Mouse (Mus musculus) lung, embryonic 16.5 days (tissue): ENCODE measurements at regions not wholly inside any gene's neighbourhood (a gene's known extent, or its start where the extent isn't known, plus 50 kb on each side); places are given as distances from the start of the nearest gene placed in this dataset.

ENCODE experiments used
- ATAC-seq: fragments of 200-750 bp; cut with Nextera tagmentation; 2 replicates; pipeline ENCODE4 v1.8.0; 2017; ENCODE audit warnings: low read depth, mild to moderate bottlenecking, moderate library complexity
- H3K27ac ChIP-seq: fragments of 300-500 bp; sonication (generic); 2 replicates; pipeline ENCODE4 v1.5.1; 2014; ENCODE audit warnings: mild to moderate bottlenecking, control low read depth, low read length
- H3K27me3 ChIP-seq: fragments of 300-500 bp; sonication (generic); 2 replicates; pipeline ENCODE4 v1.6.1; 2014; ENCODE audit warnings: low read depth, low read length, mixed read lengths; ENCODE audit not compliant: control insufficient read depth, insufficient read depth
- H3K36me3 ChIP-seq: fragments of 300-500 bp; sonication (generic); 2 replicates; pipeline ENCODE4 v1.6.1; 2014; ENCODE audit warnings: low read length; ENCODE audit not compliant: control insufficient read depth, insufficient read depth
- H3K4me1 ChIP-seq: fragments of 300-500 bp; sonication (generic); replicated peaks from 2 replicates; pipeline ENCODE4 v1.6.1; 2014; ENCODE audit warnings: low read length, mixed read lengths; ENCODE audit not compliant: control insufficient read depth, insufficient read depth
- H3K4me2 ChIP-seq: fragments of 300-500 bp; sonication (generic); 2 replicates; pipeline ENCODE4 v1.6.1; 2014; ENCODE audit warnings: low read depth, low read length, control low read depth
- H3K4me3 ChIP-seq: fragments of 300-500 bp; sonication (generic); 2 replicates; pipeline ENCODE4 v1.5.1; 2014; ENCODE audit warnings: mild to moderate bottlenecking, low read length, control low read depth
- H3K9ac ChIP-seq: fragments of 300-500 bp; sonication (generic); 2 replicates; pipeline ENCODE4 v1.6.1; 2014; ENCODE audit warnings: low read length, control low read depth
- H3K9me3 ChIP-seq: fragments of 300-500 bp; sonication (generic); 2 replicates; pipeline ENCODE4 v1.6.1; 2016; ENCODE audit warnings: low read length; ENCODE audit not compliant: control insufficient read depth
- WGBS: fragments of 180-500 bp; shearing (Covaris S2); extraction: QIAGEN DNeasy Blood & Tissue Kit; methylation state at CpG from one replicate; pipeline ENCODE4 v1.1.7; 2014; 5-methylcytosine and 5-hydroxymethylcytosine counted together

DNA sequence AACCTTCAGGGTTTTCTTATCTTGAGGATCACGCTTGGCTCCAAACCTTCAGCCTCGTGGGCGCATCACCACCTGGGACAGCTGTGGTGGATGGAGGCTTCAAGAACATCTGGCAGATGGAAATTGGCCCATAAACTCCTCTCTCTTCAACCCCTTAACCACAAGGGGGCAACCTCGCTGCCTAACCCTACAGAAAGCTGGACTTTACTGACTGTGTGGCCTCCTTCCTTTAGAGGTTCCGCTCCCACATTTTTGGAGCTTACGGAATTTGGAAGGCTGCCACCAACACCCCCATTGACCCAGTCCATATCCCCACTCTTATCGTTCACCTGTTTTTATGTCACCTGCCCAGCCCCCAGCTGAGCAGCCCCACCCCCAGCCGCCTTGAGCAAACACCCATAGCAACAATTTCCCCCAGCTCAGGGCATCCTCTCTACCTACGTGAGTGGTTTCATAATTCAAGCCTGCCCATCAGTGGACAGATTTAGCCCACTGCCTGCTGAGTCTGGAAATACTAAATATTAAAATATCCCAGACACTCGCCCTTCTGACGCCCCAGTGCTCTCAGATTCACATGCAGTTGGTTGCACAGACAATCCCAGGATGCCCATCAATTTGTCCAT is 167.0 kb upstream of the Slc22a22 start:
- ATAC-seq, result 0 out of 2 replicates have a peak, but pooled peaks have one; percentile 26
- 45% methylated on average over 11 of the region's 11 CpGs for WGBS
- H3K27me3 ChIP-seq, result no peaks in the 10 kb centered on the region
- H3K4me2 ChIP-seq, result no peak overlapping the region
- no peak overlapping the region for H3K9ac ChIP-seq
- no peak overlapping the region for H3K4me3 ChIP-seq
- H3K9me3 ChIP-seq, result no peaks in the 10 kb centered on the region
- H3K4me1 ChIP-seq, result no peaks in the 10 kb centered on the region
- H3K36me3 ChIP-seq, result no peaks in the 10 kb centered on the region
- no peak overlapping the region for H3K27ac ChIP-seq

DNA sequence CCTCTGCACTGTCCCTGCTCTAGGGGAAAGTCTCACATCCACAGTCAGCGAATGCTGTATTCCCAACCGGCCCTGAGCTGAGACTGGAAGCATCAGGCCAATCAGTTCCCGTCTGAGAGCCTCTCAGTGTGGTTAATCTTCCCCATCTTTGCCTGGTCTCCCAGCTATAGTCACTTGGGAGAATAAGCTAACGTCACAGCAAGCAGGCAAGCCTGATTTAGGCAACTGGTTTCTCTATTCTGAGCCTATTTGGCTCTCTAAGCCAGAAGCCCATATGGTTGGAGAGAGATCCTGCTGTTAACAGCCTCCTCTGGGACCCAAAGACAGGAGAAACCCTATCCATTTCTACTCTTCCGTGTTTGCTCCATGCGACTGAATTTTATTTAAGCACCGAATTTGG is 161.7 kb upstream of the Slc22a22 start:
- Histone ChIP-seq H3K4me2 (no peak overlapping the region), H3K27ac (no peak overlapping the region), H3K36me3 (no peaks in the 10 kb centered on the region), H3K4me3 (no peak overlapping the region), H3K4me1 (no peaks in the 10 kb centered on the region), H3K9me3 (no peaks in the 10 kb centered on the region), H3K27me3 (no peaks in the 10 kb centered on the region), H3K9ac (no peak overlapping the region)
- WGBS, result 64% methylated on average over 7 of the region's 7 CpGs
- no peak for ATAC-seq

DNA sequence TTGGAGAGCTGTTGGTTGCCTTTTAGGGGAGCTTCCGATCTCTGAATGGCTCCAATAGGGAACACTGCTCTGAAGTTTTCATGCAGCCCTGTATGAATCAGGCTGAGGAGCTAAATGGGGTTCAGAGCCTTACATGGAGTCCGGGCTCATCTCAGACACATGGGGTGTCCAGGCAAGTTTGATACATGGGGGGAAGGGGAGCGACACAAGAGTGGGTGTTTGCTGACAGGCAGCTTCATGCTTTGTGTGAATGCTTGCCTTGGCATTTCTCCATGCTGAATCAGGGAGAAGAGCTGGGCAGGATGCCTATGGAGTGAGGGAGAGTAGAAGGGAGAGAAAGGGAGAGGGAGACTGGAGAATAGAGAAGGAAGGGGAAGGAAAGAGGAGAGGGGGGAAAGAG is 155.6 kb upstream of the Slc22a22 start:
- peak; percentile 59; the same call in 1 of the 2 replicates for ATAC-seq
- H3K4me1 ChIP-seq, result no peaks in the 10 kb centered on the region
- H3K36me3 ChIP-seq, result no peaks in the 10 kb centered on the region
- 62% methylated on average over 3 of the region's 3 CpGs for WGBS
- H3K27me3 ChIP-seq, result no peaks in the 10 kb centered on the region
- no peak overlapping the region for H3K9ac ChIP-seq
- no peak overlapping the region for H3K4me3 ChIP-seq
- H3K4me2 ChIP-seq, result no peak overlapping the region
- no peak overlapping the region for H3K27ac ChIP-seq
- H3K9me3 ChIP-seq, result no peaks in the 10 kb centered on the region

DNA sequence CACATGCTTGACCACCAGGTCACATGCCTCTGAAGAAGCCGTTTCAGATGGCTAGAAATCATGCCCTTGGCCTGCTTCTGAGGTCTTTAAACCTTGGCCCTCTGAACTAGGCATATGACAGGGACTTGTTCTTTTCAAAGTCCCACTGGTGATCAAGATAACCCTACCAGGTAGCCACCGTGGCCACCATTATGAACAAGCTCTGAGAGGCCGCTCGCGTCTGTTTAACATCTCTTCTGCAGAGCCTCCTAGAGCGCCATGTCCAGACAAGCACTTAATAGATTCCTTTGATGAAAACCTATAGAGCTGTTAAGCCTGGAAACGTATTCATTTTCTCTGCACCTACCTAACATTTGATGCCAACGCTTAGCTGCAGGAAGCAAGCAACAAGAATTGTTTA is 155.1 kb upstream of the Slc22a22 start:
- Histone ChIP-seq H3K27me3 (no peaks in the 10 kb centered on the region), H3K4me2 (no peak overlapping the region), H3K27ac (no peak overlapping the region), H3K9me3 (no peaks in the 10 kb centered on the region), H3K9ac (no peak overlapping the region), H3K4me1 (no peaks in the 10 kb centered on the region), H3K36me3 (no peaks in the 10 kb centered on the region), H3K4me3 (no peak overlapping the region)
- WGBS, result 83% methylated on average over 8 of the region's 8 CpGs
- no peak for ATAC-seq

DNA sequence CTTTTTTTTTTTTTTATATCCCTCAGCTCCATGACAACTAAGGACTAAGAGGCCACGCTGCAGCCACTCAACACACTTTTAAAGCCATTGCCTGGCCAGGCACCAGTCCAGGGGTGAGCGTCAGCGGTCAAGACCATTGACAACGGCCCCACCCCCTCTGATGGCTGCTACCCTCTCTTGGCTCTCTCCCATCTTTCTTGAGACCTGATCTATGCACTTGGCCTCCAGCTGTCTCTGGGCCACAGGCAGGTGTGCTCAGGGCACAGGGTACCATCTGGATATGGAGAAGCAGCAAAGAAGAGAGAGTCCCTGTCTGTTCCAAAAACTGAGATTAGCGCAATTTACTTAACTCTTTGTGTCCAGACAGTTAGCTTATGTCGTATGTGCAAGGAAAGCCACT is 141.0 kb upstream of the Slc22a22 start:
- Histone ChIP-seq H3K4me1 (no peaks in the 10 kb centered on the region), H3K27me3 (no peaks in the 10 kb centered on the region), H3K27ac (no peak overlapping the region), H3K9me3 (no peaks in the 10 kb centered on the region), H3K4me2 (no peak overlapping the region), H3K9ac (no peak overlapping the region), H3K4me3 (no peak overlapping the region), H3K36me3 (no peaks in the 10 kb centered on the region)
- no peak for ATAC-seq
- 71% methylated on average over 6 of the region's 6 CpGs for WGBS

DNA sequence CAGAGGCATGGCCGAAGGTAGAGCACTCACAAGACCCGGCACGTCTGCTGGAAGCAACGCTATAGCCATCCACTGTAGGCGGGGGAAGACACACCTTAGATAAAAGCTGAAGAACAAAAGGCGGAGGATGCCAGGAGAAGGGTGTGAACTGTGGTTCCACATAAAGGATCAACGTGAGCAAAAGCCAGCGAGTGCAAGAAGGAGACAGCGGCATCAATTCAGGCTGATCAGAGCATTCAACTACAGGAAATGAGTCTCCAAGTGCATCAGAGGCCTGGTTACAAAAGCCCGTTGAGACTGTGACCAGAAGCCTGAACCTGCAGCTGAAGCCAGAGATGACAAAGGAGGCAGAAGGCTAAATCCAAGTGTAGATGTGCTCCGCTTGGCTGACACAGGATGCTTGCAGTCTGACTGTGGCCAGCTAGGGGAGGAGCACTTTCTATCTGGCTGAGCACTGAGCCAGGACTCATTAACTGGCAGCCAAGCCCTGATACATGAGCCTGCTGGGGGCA is 139.5 kb upstream of the Slc22a22 start:
- H3K9me3 ChIP-seq, result no peaks in the 10 kb centered on the region
- no peak overlapping the region for H3K4me3 ChIP-seq
- no peak overlapping the region for H3K27ac ChIP-seq
- H3K9ac ChIP-seq, result no peak overlapping the region
- 55% methylated on average over 11 of the region's 11 CpGs for WGBS
- no peaks in the 10 kb centered on the region for H3K4me1 ChIP-seq
- H3K36me3 ChIP-seq, result no peaks in the 10 kb centered on the region
- H3K27me3 ChIP-seq, result no peaks in the 10 kb centered on the region
- no peak overlapping the region for H3K4me2 ChIP-seq
- no peak for ATAC-seq

GRCm38 (mm10) chr15:57610006-57610405 is 132.6 kb upstream of the Slc22a22 start:
- Histone ChIP-seq H3K4me1 (no peaks in the 10 kb centered on the region), H3K4me2 (no peak overlapping the region), H3K27me3 (no peaks in the 10 kb centered on the region), H3K36me3 (no peaks in the 10 kb centered on the region), H3K27ac (no peak overlapping the region), H3K4me3 (no peak overlapping the region), H3K9me3 (no peaks in the 10 kb centered on the region), H3K9ac (no peak overlapping the region)
- 87% methylated on average over 2 of the region's 2 CpGs for WGBS
- ATAC-seq, result no peak

- H3K36me3 ChIP-seq, result no peaks in the 10 kb centered on the region
- no peaks in the 10 kb centered on the region for H3K4me1 ChIP-seq
- H3K27ac ChIP-seq, result no peak overlapping the region
- H3K4me3 ChIP-seq, result no peak overlapping the region
- H3K27me3 ChIP-seq, result no peaks in the 10 kb centered on the region
- H3K9ac ChIP-seq, result no peak overlapping the region
- H3K9me3 ChIP-seq, result no peaks in the 10 kb centered on the region
- no peak for ATAC-seq
- 79% methylated on average over 3 of the region's 3 CpGs for WGBS
- no peak overlapping the region for H3K4me2 ChIP-seq
These were observed 131.1 kb upstream of the Slc22a22 start for GRCm38 (mm10) chr15:57608519-57608918.

GRCm38 (mm10) chr15:57600562-57600961 is 123.1 kb upstream of the Slc22a22 start:
- H3K4me3 ChIP-seq, result no peak overlapping the region
- H3K9ac ChIP-seq, result no peak overlapping the region
- peak; percentile 54 for ATAC-seq
- no peaks in the 10 kb centered on the region for H3K27me3 ChIP-seq
- 12% methylated on average over 6 of the region's 6 CpGs for WGBS
- no peaks in the 10 kb centered on the region for H3K9me3 ChIP-seq
- H3K4me1 ChIP-seq, result no peaks in the 10 kb centered on the region
- H3K4me2 ChIP-seq, result no peak overlapping the region; the same call in 1 of the 2 replicates
- no peak overlapping the region for H3K27ac ChIP-seq
- H3K36me3 ChIP-seq, result no peaks in the 10 kb centered on the region
